Mouse (Mus musculus) lung, postnatal 0 days (tissue): ENCODE results near the gene Atr.

Source experiments
- CTCF ChIP-seq: IDR thresholded peaks from 2 replicates; pipeline ENCODE4 v1.5.1; 2016; ENCODE audit warnings: antibody characterized with exemption, mild to moderate bottlenecking
- EP300 ChIP-seq: IDR thresholded peaks from 2 replicates; pipeline ENCODE4 v1.6.1; 2016; ENCODE audit warnings: antibody characterized with exemption, mild to moderate bottlenecking, control low read depth

- TF ChIP-seq CTCF (no peak), EP300 (no peak)
These were observed 102.5 kb downstream of the Atr start for GRCm38 (mm10) chr9:95959732-95960428.
